Mouse (Mus musculus) cerebellum, adult 2 months (tissue): ENCODE results near the gene Mrpl43. TPM values are rescaled to one million over a fixed set of nuclear protein-coding genes. Genes with fewer than 3 reads are reported as not detected.

ENCODE experiments used
- DNase-seq, 2 experiments: peaks; one replicate each; pipeline ENCODE4 v3.0.0; 2021
- H3K27ac ChIP-seq: fragments of 200-500 bp; 2 replicates; pipeline ENCODE4 v1.5.1; 2012; ENCODE audit warnings: low read length, control low read depth, inconsistent platforms; ENCODE audit not compliant: insufficient read depth
- H3K27me3 ChIP-seq: fragments of 200-500 bp; 2 replicates; pipeline ENCODE4 v1.6.1; 2012; ENCODE audit warnings: inconsistent platforms, mild to moderate bottlenecking, low read length, moderate library complexity; ENCODE audit not compliant: control insufficient read depth, insufficient read depth
- H3K4me1 ChIP-seq: fragments of 200-500 bp; 2 replicates; pipeline ENCODE4 v1.6.1; 2011; ENCODE audit warnings: low read length; ENCODE audit not compliant: control insufficient read depth, insufficient read depth
- H3K4me3 ChIP-seq: fragments of 200-500 bp; replicated peaks from 2 replicates; pipeline ENCODE3; 2011; ENCODE audit warnings: mild to moderate bottlenecking, low read depth, low read length, control low read depth; ENCODE audit not compliant: insufficient read depth
- CTCF ChIP-seq: fragments of 200-500 bp; IDR thresholded peaks from 2 replicates; pipeline ENCODE4 v1.5.1; 2011; ENCODE audit warnings: low read depth, mild to moderate bottlenecking, control low read depth, low read length, moderate library complexity, borderline replicate concordance; ENCODE audit not compliant: insufficient read depth
- POLR2A ChIP-seq: fragments of 200-500 bp; IDR thresholded peaks from 2 replicates; pipeline ENCODE4 v1.6.1; 2011; ENCODE audit warnings: low read length, control low read depth, borderline replicate concordance; ENCODE audit not compliant: insufficient read depth
- WGBS: fragments of 180-500 bp; shearing (Covaris S2); methylation state at CpG from one replicate; pipeline ENCODE4 v1.1.7; 2018; 5-methylcytosine and 5-hydroxymethylcytosine counted together
- polyA plus RNA-seq: library from polyadenylated mRNA; depleted of rRNA; stranded (reverse); fragments of >200 nt; gene quantifications from 2 replicates; pipeline ENCODE4 v1.2.3, GENCODE M21; 2012

The Mrpl43 gene
- polyA plus RNA-seq, 1 experiment, result 88.3 TPM

DNA sequence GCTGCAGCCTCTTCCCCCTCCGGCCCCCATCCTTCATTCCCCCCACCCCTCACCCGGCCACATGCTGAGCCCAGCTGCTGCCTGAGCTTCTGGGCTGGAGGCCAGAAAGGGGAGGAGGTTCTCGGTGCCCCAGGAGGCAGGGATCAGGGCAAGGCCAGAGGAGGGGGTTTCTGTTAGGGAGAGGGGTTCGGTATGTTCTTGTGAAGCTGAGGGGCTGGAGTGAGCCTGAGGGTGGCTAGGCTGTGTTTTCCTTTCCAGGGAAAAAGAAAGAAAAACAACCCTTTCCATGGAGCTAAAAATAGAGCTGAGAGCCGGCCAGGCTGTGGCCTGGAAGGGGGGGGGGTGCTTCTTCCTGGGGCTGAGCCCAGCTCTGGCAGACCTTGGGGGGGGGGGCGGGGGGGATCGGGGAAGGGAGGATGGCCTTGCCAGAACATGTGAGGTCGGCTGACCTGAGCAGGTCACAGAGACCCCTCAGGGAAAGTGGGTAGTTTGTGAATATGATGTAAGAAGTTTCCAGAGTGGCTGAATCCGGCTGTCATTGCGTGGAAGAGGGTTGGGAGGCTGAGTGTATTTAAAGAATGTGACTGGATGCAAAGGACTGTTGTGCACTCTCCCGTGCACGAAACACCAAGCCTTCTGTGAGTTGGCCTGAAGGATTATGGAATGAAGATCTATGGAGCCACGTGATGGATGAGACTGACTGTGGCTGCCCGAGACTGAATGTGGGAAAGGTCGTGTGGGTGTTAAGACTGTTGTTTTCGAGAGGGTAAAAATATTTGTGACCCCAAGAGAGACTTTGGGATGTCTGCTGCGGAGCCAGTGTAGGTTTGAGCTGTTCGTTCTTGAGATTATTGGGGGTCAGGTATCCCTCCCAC is 10.3 kb upstream of the Mrpl43 start:
- Histone ChIP-seq H3K27me3 (no peaks in the 10 kb centered on the region), H3K4me3 (peak overlapping the region; percentile 90), H3K27ac (peak overlapping the region; percentile 100), H3K4me1 (peaks cover 14% of the 10 kb centered on the region)
- peak; percentile 86 to 89 for DNase-seq
- WGBS, result 0% methylated on average over 16 of the region's 18 CpGs
- TF ChIP-seq CTCF (no peak), POLR2A (peak; percentile 64; the same call in 1 of the 2 replicates)

DNA sequence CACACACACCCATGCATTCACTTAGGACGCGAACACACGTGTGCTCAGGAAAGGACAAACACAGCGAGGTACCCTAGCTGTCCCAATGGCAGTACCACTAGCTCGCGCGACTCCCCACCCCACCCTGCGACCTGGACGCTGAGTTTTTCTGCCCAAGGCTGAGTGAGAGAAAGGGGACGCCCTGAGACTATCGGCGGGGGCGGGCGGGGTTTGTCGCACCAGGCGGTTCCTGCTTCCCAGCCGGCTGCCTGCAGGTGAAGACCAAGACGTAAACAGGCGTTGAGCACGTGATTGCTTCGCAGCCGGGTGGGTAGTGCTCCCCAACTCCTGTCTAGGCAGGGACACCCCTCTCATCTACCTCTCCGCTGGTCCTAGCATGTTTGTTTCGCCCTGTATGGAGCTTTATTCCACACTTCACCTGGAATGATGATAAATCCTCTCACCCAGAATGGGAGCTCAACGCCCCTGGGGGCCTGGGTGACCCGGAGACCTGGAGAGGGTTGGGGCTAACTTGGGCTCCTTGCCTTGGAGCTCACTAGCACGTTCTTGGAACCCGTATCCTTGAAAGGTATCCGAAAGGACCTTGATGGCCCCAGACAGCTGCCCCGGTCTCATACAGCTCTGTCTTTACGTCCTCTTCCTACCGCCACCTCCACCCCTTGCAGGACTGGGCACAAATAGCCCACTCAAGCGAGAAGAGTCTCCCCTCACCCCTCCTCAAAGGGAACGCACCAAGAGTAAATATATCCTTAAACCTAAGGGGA is 9.5 kb upstream of the Mrpl43 start:
- H3K27me3 ChIP-seq, result no peaks in the 10 kb centered on the region
- H3K4me1 ChIP-seq, result peaks cover 8% of the 10 kb centered on the region
- H3K27ac ChIP-seq, result peak overlapping the region; percentile 100
- peak; percentile 81 to 82 for DNase-seq
- peak overlapping the region; percentile 90 for H3K4me3 ChIP-seq
- no peak for TF ChIP-seq CTCF
- peak; percentile 31; the same call in 1 of the 2 replicates for TF ChIP-seq POLR2A
- under 1% methylated on average over 34 of the region's 34 CpGs for WGBS

DNA sequence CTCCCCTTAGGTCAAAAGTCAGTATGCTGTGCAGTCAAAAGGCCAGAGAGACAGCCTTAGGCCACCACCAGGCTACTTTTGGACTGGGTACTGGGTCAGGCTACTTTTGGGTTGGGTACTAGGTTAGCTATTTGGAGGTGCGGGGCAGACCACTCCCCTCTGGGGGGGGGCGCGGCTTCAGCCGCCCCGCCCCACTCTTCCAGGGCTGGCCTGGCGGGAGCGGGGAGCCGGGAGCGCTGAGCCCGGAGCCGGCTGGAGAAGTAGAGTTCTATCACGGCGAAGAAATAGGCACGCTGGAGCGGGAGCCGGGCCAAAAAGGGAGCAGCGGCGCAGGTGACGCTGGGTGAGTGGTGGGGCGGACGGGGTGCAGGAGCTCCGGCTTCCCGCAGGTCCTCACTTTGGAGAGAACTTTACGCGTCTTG is 8.8 kb upstream of the Mrpl43 start:
- no peak for TF ChIP-seq POLR2A
- no peak for TF ChIP-seq CTCF
- peaks cover 3% of the 10 kb centered on the region; the same call in 1 of the 2 replicates for H3K4me1 ChIP-seq
- DNase-seq, result peak; percentile 71 to 77
- peak overlapping the region; percentile 90 for H3K4me3 ChIP-seq
- peak overlapping the region; percentile 100 for H3K27ac ChIP-seq
- WGBS, result 1% methylated on average over 25 of the region's 25 CpGs
- no peaks in the 10 kb centered on the region for H3K27me3 ChIP-seq

DNA sequence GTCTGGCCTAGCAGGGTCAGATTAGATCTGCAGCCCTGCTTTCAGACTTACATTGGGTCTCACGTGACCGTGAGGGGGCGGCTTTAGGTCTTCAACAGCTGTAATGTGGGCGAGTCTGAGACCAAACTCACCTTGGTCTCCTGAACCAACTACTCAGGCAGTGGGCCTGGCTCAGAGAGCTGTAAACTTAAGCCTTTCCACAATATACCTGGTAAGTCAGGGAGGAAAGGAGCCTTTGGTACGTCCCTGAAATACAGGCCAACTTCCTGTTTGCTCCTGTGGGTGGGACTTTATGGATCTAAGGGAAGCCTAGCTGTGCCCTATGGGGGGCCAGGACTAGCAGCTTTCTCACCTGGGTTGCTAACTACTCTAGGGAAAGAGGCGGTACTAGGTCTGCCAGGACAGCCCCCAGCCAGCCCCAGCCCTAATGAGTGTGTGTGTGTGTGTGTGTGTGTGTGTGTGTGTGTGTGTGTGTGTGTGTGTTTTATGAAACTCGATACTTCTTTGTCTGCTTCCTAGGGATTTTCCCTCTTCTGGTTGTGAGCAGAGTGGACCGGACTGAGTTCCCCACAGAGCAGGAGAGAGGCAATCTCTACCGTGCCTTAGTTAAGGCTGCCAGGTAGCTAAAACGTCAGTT is 8.2 kb upstream of the Mrpl43 start, which contains the start of gene Lzts2:
Lzts2 (plus strand) TSS at position 80 of the 637 bp plus-strand sequence.
- peak within 1 kb of the TSS; percentile 100 for H3K27ac ChIP-seq
- 28% methylated on average over 10 of the region's 10 CpGs for WGBS
- peaks cover 3% of the 10 kb centered on the region; the same call in 1 of the 2 replicates for H3K4me1 ChIP-seq
- H3K4me3 ChIP-seq, result peak within 1 kb of the TSS; percentile 90
- TF ChIP-seq POLR2A (no peak), CTCF (no peak)
- no peak for DNase-seq
- H3K27me3 ChIP-seq, result no peaks in the 10 kb centered on the region

DNA sequence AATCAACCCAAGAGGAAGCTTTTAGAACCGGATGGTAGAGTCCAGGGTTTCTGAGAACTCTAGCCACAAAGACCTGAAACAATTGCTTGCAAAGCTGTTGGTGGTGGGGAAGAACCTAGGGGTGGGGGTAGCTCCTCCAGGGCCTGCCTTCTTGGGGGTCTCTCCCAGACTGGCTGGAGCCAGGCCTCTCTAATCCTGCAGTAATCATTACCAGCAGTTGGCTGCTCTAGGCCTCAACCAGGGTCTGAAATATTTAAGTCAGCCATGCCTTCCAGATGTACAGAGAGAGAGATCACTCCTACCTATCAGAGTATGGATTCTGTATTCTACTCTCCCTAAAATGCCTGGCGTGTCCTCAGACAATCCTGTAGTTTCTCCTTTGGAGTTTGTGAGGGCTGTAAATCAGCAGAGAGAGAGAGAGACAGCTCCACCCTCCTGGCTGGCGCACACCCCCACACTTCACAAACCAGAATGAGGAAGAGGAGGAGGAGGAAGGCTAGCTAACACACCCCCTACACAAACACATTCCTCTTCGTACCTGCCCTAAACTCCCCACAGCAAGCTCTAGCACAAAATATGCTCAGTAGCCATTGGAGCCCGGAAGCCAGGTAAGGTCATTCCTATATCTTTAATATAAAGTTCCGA is 7.5 kb upstream of the Mrpl43 start:
- 82% methylated on average over 6 of the region's 6 CpGs for WGBS
- Histone ChIP-seq H3K4me3 (no peak overlapping the region), H3K27ac (no peak overlapping the region), H3K27me3 (no peaks in the 10 kb centered on the region), H3K4me1 (peaks cover 3% of the 10 kb centered on the region; the same call in 1 of the 2 replicates)
- no peak for TF ChIP-seq POLR2A
- TF ChIP-seq CTCF, result no peak
- no peak for DNase-seq

DNA sequence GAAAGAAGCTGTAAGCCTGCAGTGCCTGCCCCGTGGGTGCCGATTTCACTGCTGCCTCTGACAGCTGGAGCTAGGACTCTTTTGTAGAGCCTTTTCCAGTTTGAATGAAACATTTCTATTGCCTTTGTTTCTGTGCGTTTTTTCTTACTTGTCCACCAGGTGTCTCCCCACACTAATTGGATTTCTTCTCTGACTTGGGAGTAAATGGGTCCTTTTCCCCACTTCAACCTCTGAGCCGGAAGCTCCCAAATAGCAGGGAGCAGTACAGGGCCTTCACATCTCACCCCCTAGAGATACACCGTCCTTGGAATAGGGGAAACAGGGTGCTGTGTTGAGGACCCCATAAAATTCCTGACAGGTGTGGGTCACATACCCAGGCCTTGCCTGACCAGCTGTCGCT is 6.4 kb upstream of the Mrpl43 start:
- WGBS, result 22% methylated on average over 6 of the region's 6 CpGs
- Histone ChIP-seq H3K4me1 (peaks cover 7% of the 10 kb centered on the region), H3K27me3 (no peaks in the 10 kb centered on the region), H3K27ac (0 out of 2 replicates have a peak overlapping the region, but pooled peaks have one; percentile 10), H3K4me3 (no peak overlapping the region)
- TF ChIP-seq CTCF, result peak; percentile 33; the same call in 1 of the 2 replicates
- TF ChIP-seq POLR2A, result no peak
- peak; percentile 47 to 51 for DNase-seq

DNA sequence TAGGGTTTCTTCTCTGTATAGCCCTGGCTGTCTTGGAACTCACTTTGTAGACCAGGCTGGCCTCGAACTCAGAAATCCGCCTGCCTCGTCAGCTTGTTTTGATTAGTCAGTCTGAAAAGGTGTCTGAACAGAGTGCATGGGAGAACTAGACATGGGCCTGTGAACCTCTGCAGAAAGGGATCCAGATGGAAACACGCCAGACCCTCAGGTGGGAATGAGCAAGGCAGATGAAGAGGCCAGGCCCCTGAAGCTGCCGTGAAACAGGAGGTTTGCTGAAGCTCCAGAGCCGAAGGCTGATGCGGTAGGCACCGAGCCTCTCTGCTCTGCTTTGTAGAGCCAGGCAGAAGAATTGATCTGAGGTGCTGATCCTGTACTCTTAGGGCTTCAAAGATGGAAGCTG is 6.0 kb upstream of the Mrpl43 start:
- DNase-seq, result no peak
- no peaks in the 10 kb centered on the region for H3K27me3 ChIP-seq
- H3K27ac ChIP-seq, result 0 out of 2 replicates have a peak overlapping the region, but pooled peaks have one; percentile 10
- no peak for TF ChIP-seq POLR2A
- no peak for TF ChIP-seq CTCF
- H3K4me3 ChIP-seq, result no peak overlapping the region
- H3K4me1 ChIP-seq, result peaks cover 12% of the 10 kb centered on the region
- WGBS, result 65% methylated on average over 8 of the region's 8 CpGs
